Mouse (Mus musculus) regulatory T cell (primary cell): ENCODE measurements around the gene Ifnar2.
"Not testable (repeated sequence)": the region's sequence is repeated elsewhere in the genome, so short reads cannot be mapped to it uniquely, and the experiment has no call there.

Source experiments
- in situ Hi-C: fragments of 300-600 bp; cut with MboI, MseI; formaldehyde crosslinking; loops from one replicate; pipeline ENCODE4 v1.15.1; 2025; ENCODE audit warnings: high pct_unique_total_duplicates

The Ifnar2 gene

DNA sequence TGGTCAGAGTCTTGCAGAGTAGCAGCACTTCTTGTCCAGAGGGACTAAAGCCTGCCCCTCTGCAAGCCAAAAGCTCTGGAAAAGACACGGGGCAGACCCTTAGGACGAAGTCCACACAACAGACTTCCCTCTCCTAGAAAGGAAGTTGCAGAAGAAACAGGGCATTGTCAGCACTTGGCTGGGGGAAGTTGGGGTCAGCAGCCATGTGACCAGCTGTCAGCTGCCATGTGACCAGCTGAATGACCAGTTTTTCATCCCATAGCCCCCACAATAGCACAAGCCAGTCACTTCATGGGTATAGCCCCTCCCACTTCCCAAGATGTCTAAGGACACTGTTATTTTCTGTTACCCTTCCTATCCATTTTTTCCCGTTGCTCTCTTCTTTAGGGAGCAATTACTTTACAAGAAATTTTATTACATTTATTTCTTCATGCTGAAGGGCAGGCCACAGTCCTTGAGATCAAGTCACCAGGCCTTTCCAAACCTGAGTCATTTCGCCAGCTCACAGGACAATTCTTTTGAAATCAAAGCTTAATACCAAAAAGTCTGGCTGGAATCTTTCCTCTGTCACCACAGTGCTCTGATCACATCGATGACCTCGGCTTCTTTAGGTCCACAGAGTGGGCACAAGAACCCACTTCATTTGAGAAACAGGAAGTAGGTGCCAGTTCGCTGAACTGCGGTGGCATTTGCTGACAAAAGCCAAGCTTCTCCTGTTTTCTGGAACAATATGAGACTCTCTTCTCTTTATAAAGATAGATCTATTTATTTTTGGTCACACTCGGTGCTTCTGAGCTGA, 43.0 kb downstream of the Ifnar2 start:
- in situ Hi-C loops, result no loop called here

GRCm38 (mm10) chr16:91416357-91416756, 43.8 kb downstream of the Ifnar2 start:
- in situ Hi-C loops, result no loop called here

DNA sequence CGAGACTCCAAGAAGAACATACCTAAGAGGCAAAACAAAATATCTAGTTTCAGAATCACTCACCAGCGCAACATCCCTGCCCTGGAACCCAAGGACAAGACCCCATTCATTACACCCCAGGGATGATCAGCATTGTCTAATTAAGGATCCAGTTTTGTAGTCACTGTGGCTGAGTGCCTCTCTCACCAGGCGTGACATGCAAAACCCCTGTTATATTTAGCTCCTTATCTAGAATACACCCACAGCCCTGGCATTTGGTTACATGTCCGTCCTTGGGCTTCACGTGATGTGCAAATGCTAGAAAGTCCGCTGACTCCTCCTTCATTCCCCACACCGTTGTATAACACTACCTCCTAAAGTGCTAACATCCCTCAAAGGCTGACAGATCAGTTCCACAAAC, 44.4 kb downstream of the Ifnar2 start:
- in situ Hi-C loops, result no loop called here

DNA sequence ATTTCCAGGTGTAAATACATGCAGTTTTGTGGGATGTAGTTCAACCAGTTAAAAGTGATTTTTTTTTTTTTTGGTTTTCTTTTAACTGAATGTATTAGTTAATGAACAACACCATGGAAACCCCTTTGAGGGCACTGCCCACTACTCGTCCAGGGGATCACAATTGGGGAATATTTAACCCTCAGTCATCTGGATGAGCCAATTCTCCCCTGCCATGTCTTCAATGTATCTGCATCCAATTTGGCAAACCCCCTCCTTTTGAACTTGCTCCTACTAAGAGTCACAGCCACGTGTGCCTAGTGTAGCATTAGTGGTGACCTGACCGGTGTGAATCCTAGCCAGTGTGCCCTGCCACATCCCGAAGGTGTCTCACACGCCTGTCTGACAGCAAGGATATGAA, 45.9 kb downstream of the Ifnar2 start:
- in situ Hi-C loops, result no loop called here

DNA sequence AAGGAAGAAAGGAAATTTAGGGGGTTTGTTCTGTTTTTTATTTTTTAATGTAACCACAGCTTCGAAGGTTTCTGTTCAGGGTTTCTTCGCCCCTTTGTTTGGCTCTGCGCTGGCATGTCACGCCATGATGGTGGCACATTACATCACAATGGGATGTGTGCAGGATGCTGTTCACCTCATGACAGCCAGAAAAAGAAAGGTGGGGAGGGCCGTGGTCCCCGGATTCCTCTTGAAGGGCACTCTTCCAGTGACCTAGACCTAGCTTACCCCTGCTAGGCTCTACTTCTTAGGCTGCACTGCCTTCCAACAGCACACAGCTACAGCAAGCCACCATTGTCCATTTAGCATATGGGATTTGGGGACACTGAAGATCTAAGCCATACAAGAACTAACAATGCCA, 53.2 kb downstream of the Ifnar2 start:
- in situ Hi-C loops, result no loop called here

DNA sequence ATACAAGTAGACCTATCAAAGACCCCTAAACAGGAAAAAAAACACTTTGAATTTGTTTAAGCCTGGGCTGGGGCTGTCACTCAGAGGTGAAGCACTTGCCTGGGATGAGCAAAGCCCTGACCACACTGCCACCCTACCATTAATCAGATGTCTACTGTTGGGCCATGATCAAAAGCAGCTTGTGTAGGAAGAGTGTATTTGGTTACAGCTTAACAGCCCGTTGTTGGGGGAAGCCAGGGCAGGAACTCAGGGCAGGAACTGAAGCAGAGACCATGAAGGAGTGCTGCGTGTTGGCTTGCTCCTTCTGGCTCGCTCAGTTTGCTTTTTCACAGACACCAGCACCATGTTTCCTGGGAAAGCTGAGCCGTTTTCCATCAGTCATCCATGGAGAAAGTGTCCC, 54.0 kb downstream of the Ifnar2 start:
- in situ Hi-C loops, result no loop called here

DNA sequence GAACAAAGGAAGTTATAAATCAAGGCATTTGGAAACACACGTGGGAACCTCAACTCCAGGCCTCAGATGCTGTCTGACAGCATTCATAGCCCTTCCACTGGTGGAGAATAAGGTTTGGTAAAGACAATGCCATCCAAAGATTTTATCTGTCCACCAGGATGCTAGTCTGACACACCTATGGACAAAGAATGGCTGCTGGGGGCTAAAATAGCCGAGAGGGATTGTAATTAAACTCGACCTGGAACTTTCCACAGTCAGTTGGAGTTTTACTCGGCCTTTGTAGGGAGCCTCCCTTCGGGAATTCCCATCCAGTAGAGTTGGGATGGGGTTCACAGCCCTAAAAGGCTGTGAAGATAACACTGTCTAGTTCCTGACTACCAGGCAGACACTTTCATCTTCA, 54.9 kb downstream of the Ifnar2 start:
- in situ Hi-C loops, result no loop called here

- in situ Hi-C loops, result no loop called here
Measured at GRCm38 (mm10) chr16:91428259-91428865, 55.8 kb downstream of the Ifnar2 start.

DNA sequence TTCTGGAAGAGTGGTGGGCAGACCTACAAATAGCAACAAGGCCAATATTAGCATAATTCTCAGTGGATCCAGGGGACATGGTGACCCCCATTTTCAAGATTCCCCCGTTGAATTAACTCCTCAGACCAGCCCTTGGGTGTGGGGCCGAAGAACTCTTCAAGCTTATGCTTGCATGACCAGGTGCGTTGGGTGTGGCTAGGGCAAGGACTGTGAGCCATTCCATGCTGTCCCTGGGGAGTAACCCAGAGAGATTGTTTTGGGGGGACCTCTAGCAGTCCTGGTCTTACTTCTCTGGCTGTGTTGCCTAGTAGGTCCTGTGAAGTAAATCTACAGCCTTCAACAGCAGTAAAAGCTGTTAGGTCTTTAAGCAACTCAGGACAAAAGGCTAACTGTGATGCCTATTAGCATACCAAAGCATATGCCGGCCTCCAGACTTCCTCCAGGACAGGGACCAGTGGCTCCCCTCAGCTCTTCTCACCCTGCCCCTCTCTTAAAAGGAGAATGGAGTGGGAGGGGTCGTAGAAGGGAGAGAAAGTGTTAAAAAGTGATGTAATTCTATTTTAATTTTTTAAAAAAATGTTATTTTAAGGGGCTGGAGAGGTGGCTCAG, 60.2 kb downstream of the Ifnar2 start:
- in situ Hi-C loops, result no loop called here

DNA sequence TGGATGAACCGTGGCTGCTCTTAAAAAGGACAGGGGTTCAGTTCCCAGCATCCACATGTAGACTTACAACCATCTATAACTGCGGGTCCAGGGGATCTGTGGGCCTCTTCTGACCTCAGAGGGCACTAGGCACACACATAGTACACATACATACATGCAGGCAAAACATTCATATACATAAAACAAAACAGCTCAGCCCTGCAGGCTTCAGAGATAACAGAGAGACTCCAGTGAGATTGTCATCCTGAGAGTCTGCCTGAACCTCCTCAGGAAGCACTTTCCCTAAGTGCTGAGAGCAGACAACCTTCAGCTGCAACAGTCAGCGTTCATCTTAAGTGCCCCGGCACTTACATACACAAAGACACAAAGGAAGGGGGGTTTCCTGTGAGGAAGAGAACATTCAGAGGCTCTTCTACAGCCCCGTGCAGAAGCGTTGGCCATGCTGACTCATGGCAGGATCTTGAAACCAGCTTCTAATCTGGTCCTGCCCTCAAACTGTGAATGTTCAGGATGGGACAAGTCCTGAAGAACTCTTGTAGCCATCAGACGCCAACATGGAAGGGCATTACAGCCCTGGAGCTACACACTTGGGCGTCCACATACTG, 60.8 kb downstream of the Ifnar2 start:
- in situ Hi-C loops, result no loop called here

DNA sequence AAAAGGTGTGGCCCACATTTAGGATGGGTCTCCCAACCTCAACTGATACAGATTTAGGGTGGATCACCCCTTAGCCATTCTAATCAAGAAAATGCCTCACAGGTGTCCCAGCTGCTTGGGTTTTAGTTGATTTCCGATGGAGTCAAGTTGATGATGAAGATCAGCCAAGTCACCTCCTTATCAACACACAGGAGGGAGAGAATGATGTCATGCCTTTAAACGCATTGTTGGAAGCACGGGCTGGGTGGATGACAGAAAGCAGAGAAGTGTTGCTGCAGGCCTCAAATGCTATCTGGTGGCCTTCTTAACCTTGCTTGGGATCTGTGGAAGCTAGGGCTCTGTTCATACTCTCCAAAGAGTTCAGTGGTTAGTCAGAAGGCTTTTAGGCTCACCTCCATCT, 61.5 kb downstream of the Ifnar2 start:
- in situ Hi-C loops, result no loop called here

- in situ Hi-C loops, result no loop called here
Measured at GRCm38 (mm10) chr16:91438081-91438480, 65.5 kb downstream of the Ifnar2 start.

- in situ Hi-C loops, result not testable (repeated sequence)
Measured at GRCm38 (mm10) chr16:91438599-91438998, 66.0 kb downstream of the Ifnar2 start.

GRCm38 (mm10) chr16:91441366-91441765, 68.8 kb downstream of the Ifnar2 start:
- in situ Hi-C loops, result loop anchor here (5.0 kb wide), 1 partner anchor 34 kb away; the partner anchor contains the start of gene Il10rb

GRCm38 (mm10) chr16:91441811-91442240, 69.2 kb downstream of the Ifnar2 start:
- in situ Hi-C loops, result loop anchor here (5.0 kb wide), 1 partner anchor 35 kb away; the partner anchor contains the start of gene Il10rb

DNA sequence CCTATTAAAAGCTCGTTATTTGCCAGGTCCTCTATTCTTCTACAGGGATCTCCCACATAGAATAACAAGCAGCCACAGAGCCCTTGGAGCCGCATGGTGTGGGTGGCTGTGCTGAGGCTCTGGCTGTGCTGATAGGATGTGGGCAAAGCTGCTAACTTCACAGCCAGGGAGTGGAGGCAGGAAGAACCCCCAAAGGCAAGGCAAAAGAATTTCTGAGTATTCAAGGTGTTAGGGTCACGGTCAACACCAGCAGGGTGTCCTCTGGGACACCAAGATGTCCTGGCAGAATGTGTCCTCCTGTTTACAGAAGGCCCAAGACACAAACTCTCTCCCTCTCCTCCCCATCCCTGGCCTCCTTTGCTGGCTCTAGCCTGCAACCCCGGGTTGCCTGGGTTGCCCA, 69.9 kb downstream of the Ifnar2 start:
- in situ Hi-C loops, result loop anchor here (5.0 kb wide), 1 partner anchor 35 kb away; the partner anchor contains the start of gene Il10rb

GRCm38 (mm10) chr16:91443211-91443611, 70.6 kb downstream of the Ifnar2 start:
- in situ Hi-C loops, result loop anchor here (5.0 kb wide), 1 partner anchor 36 kb away; the partner anchor contains the start of gene Il10rb

GRCm38 (mm10) chr16:91444847-91445246, 72.3 kb downstream of the Ifnar2 start:
- in situ Hi-C loops, result loop anchor here (5.0 kb wide), 1 partner anchor 38 kb away; the partner anchor contains the start of gene Il10rb

- in situ Hi-C loops, result no loop called here
Measured at GRCm38 (mm10) chr16:91445566-91445965, 73.0 kb downstream of the Ifnar2 start.

DNA sequence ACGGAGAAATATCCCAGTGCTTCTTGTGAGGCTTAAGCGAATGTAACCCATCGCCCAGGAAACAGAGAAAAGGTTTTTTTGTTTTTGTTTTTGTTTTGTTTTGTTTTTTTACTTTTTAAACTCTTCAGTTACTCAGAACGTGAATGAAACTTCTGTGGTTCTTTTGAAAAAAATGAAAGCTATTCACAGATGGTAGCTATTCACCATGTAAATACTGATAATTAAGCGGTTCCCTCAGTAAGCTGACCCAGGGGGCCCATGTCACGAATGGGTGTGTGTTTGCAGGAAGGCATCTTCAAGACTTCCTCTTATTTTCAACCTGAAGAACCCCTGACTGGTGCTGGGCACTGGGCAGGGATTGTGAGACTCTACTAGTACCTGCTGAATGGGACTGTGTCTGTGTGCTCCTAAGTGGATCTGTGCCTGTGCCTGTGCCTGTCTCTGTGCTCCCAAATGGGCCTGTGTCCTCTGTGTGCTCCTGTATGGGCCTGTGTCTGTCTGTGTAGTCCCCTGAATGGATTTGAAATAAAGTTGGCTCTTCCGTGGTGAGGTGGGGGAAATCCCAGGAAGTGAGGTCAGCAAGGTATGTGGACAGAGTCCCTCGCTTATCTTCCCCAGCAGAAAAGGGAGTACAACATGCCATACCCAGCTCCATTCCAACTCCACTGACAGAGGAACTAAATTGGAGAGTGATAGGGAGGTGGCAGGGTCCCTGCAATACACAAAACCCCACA, 74.4 kb downstream of the Ifnar2 start:
- in situ Hi-C loops, result no loop called here

DNA sequence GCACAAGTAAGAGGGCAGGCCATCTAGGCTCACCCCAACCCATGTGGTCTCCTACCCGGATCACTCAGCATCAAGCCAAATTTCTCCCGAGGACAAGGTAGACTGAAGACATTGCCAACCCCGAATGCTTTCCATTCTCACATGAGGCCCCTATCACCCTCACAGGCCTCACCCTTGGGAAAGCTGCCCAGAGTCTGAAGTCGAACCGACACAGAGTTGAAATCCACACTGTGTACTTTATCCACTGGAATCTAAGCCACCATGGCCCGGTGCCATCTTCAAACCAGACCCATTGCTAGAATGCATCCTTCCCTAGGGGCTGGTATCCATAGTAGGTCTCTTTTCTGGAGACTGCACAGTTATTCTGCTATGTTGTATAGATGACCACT, 74.9 kb downstream of the Ifnar2 start:
- in situ Hi-C loops, result no loop called here
